Mouse (Mus musculus) stomach, postnatal 0 days (tissue): ENCODE data around the gene Ypel2.

Experiments
- CTCF ChIP-seq: IDR thresholded peaks from 2 replicates; pipeline ENCODE4 v1.5.1; 2016; ENCODE audit warnings: antibody characterized with exemption, low read depth, mild to moderate bottlenecking, moderate library complexity
- EP300 ChIP-seq: optimal IDR thresholded peaks from 2 replicates; pipeline ENCODE3; 2016; ENCODE audit warnings: antibody characterized with exemption

- TF ChIP-seq EP300: no peak
- no peak for TF ChIP-seq CTCF
Measured at GRCm38 (mm10) chr11:86961510-86962303, 31.8 kb downstream of the Ypel2 start.
